Mouse (Mus musculus) spleen, postnatal 36 days (tissue): ENCODE results near the gene Sept3.
A peak's percentile ranks its signal among the peaks of the same experiment; 100 is the strongest.

ENCODE experiments used
- DNase-seq, 2 experiments: peaks; one replicate each; pipeline ENCODE4 v3.0.0; 2022; ENCODE audit warnings: low spot score in 2 of 2, mixed read lengths in 1 of 2

Sept3 gene

GRCm38 (mm10) chr15:82339634-82340254 lies 65.1 kb downstream of the Sept3 start:
- DNase-seq, result no peak

- peak in 1 of 2 experiments; percentile 27 for DNase-seq
Observed at GRCm38 (mm10) chr15:82340414-82341035, 65.8 kb downstream of the Sept3 start.

GRCm38 (mm10) chr15:82341036-82341501 lies 66.4 kb downstream of the Sept3 start:
- DNase-seq, result peak; percentile 56 to 57

GRCm38 (mm10) chr15:82341675-82342542 lies 67.2 kb downstream of the Sept3 start:
- DNase-seq, result peak; percentile 66 to 78

- no peak for DNase-seq
Observed at GRCm38 (mm10) chr15:82342543-82342935, 67.8 kb downstream of the Sept3 start.

GRCm38 (mm10) chr15:82343368-82344287 lies 68.9 kb downstream of the Sept3 start:
- DNase-seq, result no peak
